Mouse (Mus musculus): ENCODE results near the gene Gm37419.

GRCm38 (mm10) chr16:24033259-24033658 lies 45.0 kb downstream of the Gm37419 start:
- TF ChIP-seq GATA1 (IDR thresholded peaks at IDR 0.05; ENCODE audit: borderline replicate concordance, low read length) (no peak), FLI1 (IDR thresholded peaks at IDR 0.05; ENCODE audit: low read length) (no peak)

Data from megakaryocyte, embryonic 14.5 days (primary cell).